Mouse (Mus musculus) E14TG2a.4 (cell line): Measurements from ENCODE around the gene Anapc15.

ENCODE experiments used
- H3K27me3 ChIP-seq: 2 replicates; pipeline ENCODE4 v1.6.1; 2014; ENCODE audit warnings: low read length, control low read depth; ENCODE audit not compliant: insufficient read depth
- H3K36me3 ChIP-seq: 2 replicates; pipeline ENCODE4 v1.6.1; 2014; ENCODE audit warnings: low read length, control low read depth; ENCODE audit not compliant: insufficient read depth
- H3K4me1 ChIP-seq: replicated peaks from 2 replicates; pipeline ENCODE4 v1.6.1; 2014; ENCODE audit warnings: low read depth, low read length, control low read depth
- H3K4me3 ChIP-seq: replicated peaks from 2 replicates; pipeline ENCODE4 v1.5.1; 2014; ENCODE audit warnings: mild to moderate bottlenecking, low read length
- H3K9me3 ChIP-seq: 2 replicates; pipeline ENCODE4 v1.6.1; 2014; ENCODE audit warnings: low read length, control low read depth
- CTCF ChIP-seq: conservative IDR thresholded peaks from 2 replicates; pipeline ENCODE4 v1.5.1; 2014; ENCODE audit warnings: low read length
- NANOG ChIP-seq: IDR thresholded peaks from 2 replicates; pipeline ENCODE4 v1.6.1; 2014; ENCODE audit warnings: borderline replicate concordance, low read length, mixed read lengths
- POU5F1 ChIP-seq: IDR thresholded peaks from 2 replicates; pipeline ENCODE4 v1.6.1; 2014; ENCODE audit warnings: low read length, borderline replicate concordance

Anapc15 gene

GRCm38 (mm10) chr7:101831437-101831836 is 32.1 kb upstream of the Anapc15 start:
- TF ChIP-seq POU5F1, result no peak
- TF ChIP-seq NANOG, result no peak
- TF ChIP-seq CTCF, result no peak
- H3K9me3 ChIP-seq, result no peaks in the 10 kb centered on the region

GRCm38 (mm10) chr7:101832372-101832771 is 31.1 kb upstream of the Anapc15 start:
- Histone ChIP-seq H3K4me1 (peaks cover 64% of the 10 kb centered on the region), H3K9me3 (no peaks in the 10 kb centered on the region), H3K4me3 (peak overlapping the region; percentile 30; the same call in 1 of the 2 replicates), H3K36me3 (peaks cover 82% of the 10 kb centered on the region), H3K27me3 (no peaks in the 10 kb centered on the region)
- TF ChIP-seq CTCF (no peak), NANOG (no peak), POU5F1 (no peak)

More at GRCm38 (mm10) chr7:101831437-101831836, 32.1 kb upstream of the Anapc15 start:
- Histone ChIP-seq H3K4me1 (peaks cover 64% of the 10 kb centered on the region), H3K4me3 (peak overlapping the region; percentile 30), H3K27me3 (no peaks in the 10 kb centered on the region), H3K36me3 (peaks cover 92% of the 10 kb centered on the region)

GRCm38 (mm10) chr7:101833352-101833751 is 30.2 kb upstream of the Anapc15 start:
- H3K4me1 ChIP-seq, result peaks cover 64% of the 10 kb centered on the region
- H3K9me3 ChIP-seq, result no peaks in the 10 kb centered on the region
- TF ChIP-seq CTCF (peak; percentile 35), POU5F1 (no peak)
- H3K27me3 ChIP-seq, result no peaks in the 10 kb centered on the region
- peak overlapping the region; percentile 41; the same call in 1 of the 2 replicates for H3K4me3 ChIP-seq
- H3K36me3 ChIP-seq, result peaks cover 73% of the 10 kb centered on the region

DNA sequence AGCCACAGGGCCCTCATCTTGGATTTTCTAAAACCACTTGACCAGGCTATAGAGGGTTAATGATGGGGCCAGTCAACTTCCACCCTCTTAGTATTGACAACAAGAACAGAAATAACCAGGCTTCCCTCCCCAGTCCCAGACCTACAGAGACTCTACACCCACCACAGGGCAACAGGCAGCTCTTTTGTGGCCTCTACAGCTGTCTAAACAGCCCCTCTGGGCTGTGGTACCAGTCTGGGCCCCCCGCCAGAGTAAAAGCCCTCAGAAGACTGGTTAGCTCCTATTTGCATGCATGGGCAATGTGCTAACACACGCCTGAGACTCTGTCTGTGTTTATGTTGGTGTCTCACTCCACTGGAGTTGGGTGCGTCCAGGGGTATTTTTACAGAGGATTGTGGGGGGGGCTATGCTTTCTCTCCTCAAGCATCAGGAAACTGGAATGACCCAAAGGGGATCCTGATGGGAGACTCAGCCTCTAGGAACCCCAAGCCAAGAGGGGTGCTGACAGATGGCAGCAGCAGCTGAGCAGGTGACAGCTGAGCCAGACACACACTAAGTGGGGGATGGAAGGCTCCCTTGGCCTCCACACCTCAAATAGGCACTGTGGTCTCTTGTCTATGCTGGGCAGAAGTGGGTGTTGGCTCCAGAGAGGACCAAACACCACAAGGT is 29.5 kb upstream of the Anapc15 start:
- Histone ChIP-seq H3K36me3 (peaks cover 66% of the 10 kb centered on the region), H3K9me3 (no peaks in the 10 kb centered on the region), H3K4me1 (peaks cover 69% of the 10 kb centered on the region), H3K4me3 (peak overlapping the region; percentile 41), H3K27me3 (no peaks in the 10 kb centered on the region)
- TF ChIP-seq NANOG, result no peak
- TF ChIP-seq POU5F1, result no peak

DNA sequence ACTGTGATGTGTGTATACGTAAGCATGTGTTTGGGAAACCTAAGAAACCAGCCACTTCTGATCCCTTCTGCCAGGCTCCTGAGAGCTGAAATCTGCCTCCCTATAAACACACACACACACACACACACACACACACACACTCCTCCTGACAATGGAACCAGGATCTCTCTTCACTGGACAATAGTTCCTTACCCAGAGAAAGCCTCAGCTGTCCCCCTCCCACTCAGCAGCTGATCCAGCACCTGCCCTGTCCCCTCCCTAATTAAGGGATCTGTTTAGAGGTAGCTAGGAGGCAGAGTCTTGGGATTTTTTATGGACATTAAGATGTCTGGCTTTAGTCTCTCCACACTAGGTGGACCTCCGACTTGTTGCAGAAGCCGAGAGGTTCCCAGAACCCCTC is 28.6 kb upstream of the Anapc15 start:
- no peak for TF ChIP-seq POU5F1
- TF ChIP-seq NANOG, result no peak
- no peak for TF ChIP-seq CTCF
- peaks cover 61% of the 10 kb centered on the region for H3K36me3 ChIP-seq
- no peaks in the 10 kb centered on the region for H3K27me3 ChIP-seq
- no peaks in the 10 kb centered on the region for H3K9me3 ChIP-seq
- H3K4me3 ChIP-seq, result 0 out of 2 replicates have a peak overlapping the region, but pooled peaks have one; percentile 91
- peaks cover 73% of the 10 kb centered on the region for H3K4me1 ChIP-seq

GRCm38 (mm10) chr7:101835457-101836109 is 27.9 kb upstream of the Anapc15 start:
- Histone ChIP-seq H3K4me3 (peak overlapping the region; percentile 91), H3K4me1 (peaks cover 79% of the 10 kb centered on the region), H3K9me3 (no peaks in the 10 kb centered on the region), H3K36me3 (peaks cover 61% of the 10 kb centered on the region), H3K27me3 (no peaks in the 10 kb centered on the region)
- TF ChIP-seq CTCF (no peak), NANOG (no peak), POU5F1 (no peak)

GRCm38 (mm10) chr7:101836271-101837153 is 27.0 kb upstream of the Anapc15 start:
- TF ChIP-seq NANOG (no peak), CTCF (no peak), POU5F1 (no peak)
- Histone ChIP-seq H3K4me3 (peak overlapping the region; percentile 91), H3K27me3 (no peaks in the 10 kb centered on the region), H3K9me3 (no peaks in the 10 kb centered on the region), H3K36me3 (peaks cover 58% of the 10 kb centered on the region), H3K4me1 (peaks cover 79% of the 10 kb centered on the region)

DNA sequence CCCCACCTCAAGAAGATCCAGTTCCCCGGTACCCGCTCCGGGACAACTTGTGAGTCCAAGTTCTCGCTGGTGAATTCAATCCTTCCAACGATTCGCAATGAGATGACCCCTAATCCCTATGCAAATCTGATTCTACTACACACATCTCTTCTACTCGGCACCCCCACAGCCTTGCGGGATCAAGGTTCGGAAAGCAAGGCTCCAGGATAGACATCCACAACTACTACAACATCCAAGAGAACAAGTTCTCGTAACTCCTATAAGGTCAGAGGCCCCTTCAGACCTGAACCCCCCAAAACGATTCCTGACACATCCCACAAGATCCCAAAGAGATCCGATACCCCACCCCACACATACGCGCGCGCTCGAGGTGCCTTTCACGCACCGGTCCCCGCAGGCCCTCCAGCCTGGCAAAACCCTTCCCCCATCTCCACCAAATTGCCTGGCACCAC is 26.3 kb upstream of the Anapc15 start:
- peaks cover 72% of the 10 kb centered on the region for H3K4me1 ChIP-seq
- H3K27me3 ChIP-seq, result no peaks in the 10 kb centered on the region
- H3K4me3 ChIP-seq, result peak overlapping the region; percentile 91
- TF ChIP-seq NANOG (no peak), POU5F1 (no peak), CTCF (no peak)
- no peaks in the 10 kb centered on the region for H3K9me3 ChIP-seq
- H3K36me3 ChIP-seq, result peaks cover 52% of the 10 kb centered on the region
